Mouse (Mus musculus) liver, adult 2 months (tissue): ENCODE results near the gene Sema6d. TPM values are rescaled to one million over a fixed set of nuclear protein-coding genes. Genes with fewer than 3 reads are reported as not detected.

Experiments
- DNase-seq: peaks from one replicate; pipeline ENCODE4 v3.0.0-alpha.2; 2011; ENCODE audit warnings: low read depth, low spot score; ENCODE audit errors: extremely low read depth
- H3K27ac ChIP-seq: fragments of 200-500 bp; replicated peaks from 2 replicates; pipeline ENCODE4 v1.5.1; 2012; ENCODE audit warnings: low read depth, mild to moderate bottlenecking, control low read depth, inconsistent platforms, low read length; ENCODE audit not compliant: insufficient read depth
- H3K27me3 ChIP-seq: fragments of 200-500 bp; 2 replicates; pipeline ENCODE4 v1.6.1; 2012; ENCODE audit warnings: mild to moderate bottlenecking, moderate library complexity, low read length, inconsistent platforms; ENCODE audit not compliant: control insufficient read depth, insufficient read depth
- H3K36me3 ChIP-seq: fragments of 200-500 bp; 2 replicates; pipeline ENCODE4 v1.6.1; 2012; ENCODE audit warnings: low read length, inconsistent platforms; ENCODE audit not compliant: control insufficient read depth, insufficient read depth
- H3K4me1 ChIP-seq: fragments of 200-500 bp; 2 replicates; pipeline ENCODE4 v1.6.1; 2011; ENCODE audit warnings: low read length; ENCODE audit not compliant: control insufficient read depth, insufficient read depth
- H3K4me3 ChIP-seq: fragments of 200-500 bp; 2 replicates; pipeline ENCODE4 v1.5.1; 2011; ENCODE audit warnings: low read depth, mild to moderate bottlenecking, control low read depth, low read length, moderate library complexity; ENCODE audit not compliant: insufficient read depth
- H3K79me2 ChIP-seq: fragments of 200-500 bp; 2 replicates; pipeline ENCODE4 v1.6.1; 2012; ENCODE audit warnings: inconsistent platforms, mild to moderate bottlenecking, low read length, moderate library complexity; ENCODE audit not compliant: control insufficient read depth, insufficient read depth
- H3K9ac ChIP-seq: fragments of 200-500 bp; 2 replicates; pipeline ENCODE4 v1.6.1; 2012; ENCODE audit warnings: low read depth, mild to moderate bottlenecking, control low read depth, inconsistent platforms, low read length
- CTCF ChIP-seq: fragments of 200-500 bp; IDR thresholded peaks from 2 replicates; pipeline ENCODE4 v1.5.1; 2011; ENCODE audit warnings: low read depth, low read length, control low read depth
- POLR2A ChIP-seq: fragments of 200-500 bp; IDR thresholded peaks from 2 replicates; pipeline ENCODE4 v1.6.1; 2011; ENCODE audit warnings: low read length, control low read depth; ENCODE audit not compliant: insufficient read depth; ENCODE audit errors: extremely low read depth
- WGBS: fragments of 180-500 bp; shearing (Covaris S2); methylation state at CpG from one replicate; pipeline ENCODE4 v1.1.7; 2018; 5-methylcytosine and 5-hydroxymethylcytosine counted together
- polyA plus RNA-seq: library from polyadenylated mRNA; depleted of rRNA; stranded (reverse); fragments of >200 nt; gene quantifications from 2 replicates; pipeline ENCODE4 v1.2.3, GENCODE M21; 2012
- total RNA-seq: library from RNA; depleted of rRNA; stranded (reverse); fragments of >200 nt; gene quantifications from 2 replicates; pipeline ENCODE4 v1.2.3, GENCODE M21; 2014

The Sema6d gene
- total and polyA plus RNA-seq, 2 experiments = 3.9 to 8.5 TPM

GRCm38 (mm10) chr2:124610586-124611105, 520.9 kb downstream of the Sema6d start:
- H3K27ac ChIP-seq = peak overlapping the region; percentile 77
- under 1% methylated on average over 39 of the region's 39 CpGs for WGBS
- H3K4me3 ChIP-seq = peak overlapping the region; percentile 72
- no peaks in the 10 kb centered on the region for H3K27me3 ChIP-seq
- 0 out of 2 replicates have a peak, but pooled peaks cover 3% of the 10 kb centered on the region for H3K79me2 ChIP-seq
- no peaks in the 10 kb centered on the region for H3K36me3 ChIP-seq
- DNase-seq = no peak
- H3K4me1 ChIP-seq = no peaks in the 10 kb centered on the region; the same call in none of the 2 replicates
- H3K9ac ChIP-seq = peak overlapping the region; percentile 92
- TF ChIP-seq CTCF (no peak), POLR2A (peak; percentile 57; the same call in 1 of the 2 replicates)

GRCm38 (mm10) chr2:124611226-124611625, 521.5 kb downstream of the Sema6d start:
- 0 out of 2 replicates have a peak, but pooled peaks cover 3% of the 10 kb centered on the region for H3K79me2 ChIP-seq
- H3K9ac ChIP-seq = peak overlapping the region; percentile 72
- peak overlapping the region; percentile 62 for H3K27ac ChIP-seq
- no peak for DNase-seq
- no peaks in the 10 kb centered on the region; the same call in none of the 2 replicates for H3K4me1 ChIP-seq
- 38% methylated on average over 13 of the region's 13 CpGs for WGBS
- TF ChIP-seq CTCF = no peak
- peak overlapping the region; percentile 60 for H3K4me3 ChIP-seq
- H3K36me3 ChIP-seq = no peaks in the 10 kb centered on the region
- H3K27me3 ChIP-seq = no peaks in the 10 kb centered on the region

GRCm38 (mm10) chr2:124612276-124612675, 522.5 kb downstream of the Sema6d start:
- 70% methylated on average over 6 of the region's 6 CpGs for WGBS
- DNase-seq = no peak
- Histone ChIP-seq H3K27ac (peak overlapping the region; percentile 56), H3K4me3 (peak overlapping the region; percentile 66), H3K36me3 (no peaks in the 10 kb centered on the region), H3K27me3 (no peaks in the 10 kb centered on the region), H3K9ac (peak overlapping the region; percentile 49), H3K79me2 (0 out of 2 replicates have a peak, but pooled peaks cover 3% of the 10 kb centered on the region), H3K4me1 (no peaks in the 10 kb centered on the region; the same call in none of the 2 replicates)
- TF ChIP-seq POLR2A (no peak), CTCF (no peak)

- Histone ChIP-seq H3K27me3 (no peaks in the 10 kb centered on the region), H3K9ac (peak overlapping the region; percentile 49), H3K36me3 (no peaks in the 10 kb centered on the region), H3K79me2 (0 out of 2 replicates have a peak, but pooled peaks cover 3% of the 10 kb centered on the region), H3K4me3 (peak overlapping the region; percentile 66), H3K4me1 (no peaks in the 10 kb centered on the region; the same call in none of the 2 replicates), H3K27ac (peak overlapping the region; percentile 30; the same call in 1 of the 2 replicates)
- no peak for DNase-seq
- 76% methylated on average over 10 of the region's 10 CpGs for WGBS
- TF ChIP-seq POLR2A (no peak), CTCF (no peak)
Measured at GRCm38 (mm10) chr2:124612727-124613510, 523.1 kb downstream of the Sema6d start.

- H3K79me2 ChIP-seq = 0 out of 2 replicates have a peak, but pooled peaks cover 5% of the 10 kb centered on the region
- 65% methylated on average over 3 of the region's 3 CpGs for WGBS
Measured at GRCm38 (mm10) chr2:124613671-124614210, 524.0 kb downstream of the Sema6d start.

GRCm38 (mm10) chr2:124616746-124617145, 527.0 kb downstream of the Sema6d start:
- Histone ChIP-seq H3K79me2 (0 out of 2 replicates have a peak, but pooled peaks cover 5% of the 10 kb centered on the region), H3K9ac (no peak overlapping the region), H3K27ac (no peak overlapping the region), H3K4me1 (no peaks in the 10 kb centered on the region; the same call in 1 of the 2 replicates), H3K27me3 (no peaks in the 10 kb centered on the region), H3K36me3 (no peaks in the 10 kb centered on the region), H3K4me3 (no peak overlapping the region)
- no peak for DNase-seq
- TF ChIP-seq CTCF = no peak
- WGBS = 70% methylated on average over 4 of the region's 4 CpGs

More at GRCm38 (mm10) chr2:124613671-124614210, 524.0 kb downstream of the Sema6d start:
- no peaks in the 10 kb centered on the region; the same call in 1 of the 2 replicates for H3K4me1 ChIP-seq
- DNase-seq = no peak
- H3K27me3 ChIP-seq = no peaks in the 10 kb centered on the region
- TF ChIP-seq CTCF (no peak), POLR2A (no peak)
- H3K9ac ChIP-seq = no peak overlapping the region
- no peaks in the 10 kb centered on the region for H3K36me3 ChIP-seq
- no peak overlapping the region for H3K27ac ChIP-seq
- H3K4me3 ChIP-seq = 0 out of 2 replicates have a peak overlapping the region, but pooled peaks have one; percentile 8
